Mouse (Mus musculus) liver, adult 2 months (tissue): Measurements from ENCODE around the gene D430041D05Rik.

Source experiments
- CTCF ChIP-seq: fragments of 200-500 bp; IDR thresholded peaks from 2 replicates; pipeline ENCODE4 v1.5.1; 2011; ENCODE audit warnings: low read depth, low read length, control low read depth
- POLR2A ChIP-seq: fragments of 200-500 bp; IDR thresholded peaks from 2 replicates; pipeline ENCODE4 v1.6.1; 2011; ENCODE audit warnings: low read length, control low read depth; ENCODE audit not compliant: insufficient read depth; ENCODE audit errors: extremely low read depth

GRCm38 (mm10) chr2:104430566-104430965 lies 19.8 kb upstream of the D430041D05Rik start:
- TF ChIP-seq CTCF (no peak), POLR2A (no peak)
